10 mouse cellular contexts compared by ENCODE assay signal in the genomic region with DNA sequence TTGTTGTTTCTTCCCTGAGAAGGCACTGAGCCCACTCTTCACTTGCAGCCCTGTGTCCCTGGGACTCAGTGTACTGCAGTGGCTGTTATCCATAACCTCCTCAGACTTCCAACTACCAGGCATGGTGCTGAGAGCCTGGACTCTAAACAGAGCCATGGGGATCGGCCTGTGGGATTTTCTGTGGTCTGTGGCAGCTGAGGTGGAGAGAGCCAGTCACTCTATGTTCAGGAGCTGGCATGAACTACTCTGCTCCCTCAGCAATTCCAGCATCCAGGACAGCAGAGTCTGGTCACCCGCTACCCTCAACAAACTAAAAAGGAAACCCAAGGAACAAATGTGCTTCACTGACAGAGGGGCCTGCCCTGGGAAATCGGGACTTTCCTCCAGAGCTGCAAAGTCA. TPM values are rescaled to one million over a fixed set of nuclear protein-coding genes. Genes with fewer than 3 reads are reported as not detected.
DNase-seq lines count a peak whose midpoint lies in the region; ATAC-seq lines count a peak whose summit lies in the region.
"Had no signal": no experiment of that assay in that cellular context is flagged by ENCODE, and none has a peak within 500 bp of the region (broad histone marks: within the 10 kb centered on the region; RNA-seq: fewer than 3 reads in every experiment).

No protein-coding gene starts in this region.

- H3K9me3 ChIP-seq in kidney, embryonic 16.5 days (ENCODE audit: low read length): no peaks in the 10 kb centered on the region
- H3K9me3 ChIP-seq in embryonic facial prominence, embryonic 10.5 days: no peaks in the 10 kb centered on the region
- H3K9me3 ChIP-seq in limb, embryonic 13.5 days: no peaks in the 10 kb centered on the region

- H3K4me2 ChIP-seq in kidney, embryonic 16.5 days (replicated peaks; ENCODE audit: low read depth, low read length): no peak overlapping the region
- no peak overlapping the region for H3K4me2 ChIP-seq in limb, embryonic 13.5 days (replicated peaks)

- no peak for ATAC-seq in kidney, embryonic 16.5 days (ENCODE audit: low FRiP score, low TSS enrichment)
- ATAC-seq in limb, embryonic 13.5 days (ENCODE audit: low FRiP score, low read depth): no peak

- intact Hi-C loops in heart, postnatal 14 days (cut with DNase I): no loop called here

- WGBS in kidney, embryonic 16.5 days: 68% methylated on average over 3 of the region's 3 CpGs
- 77% methylated on average over 3 of the region's 3 CpGs for WGBS in embryonic facial prominence, embryonic 10.5 days
- WGBS in limb, embryonic 13.5 days: 62% methylated on average over 3 of the region's 3 CpGs

- no peak overlapping the region; the same call in 1 of the 2 replicates for H3K9ac ChIP-seq in kidney, embryonic 16.5 days (replicated peaks; ENCODE audit: low read length)
- H3K9ac ChIP-seq in limb, embryonic 13.5 days: no peak overlapping the region

- H3K27ac ChIP-seq in kidney, embryonic 16.5 days (ENCODE audit: low read length): peak overlapping the region; percentile 87
- H3K27ac ChIP-seq in embryonic facial prominence, embryonic 10.5 days (replicated peaks): peak overlapping the region; percentile 85
- H3K27ac ChIP-seq in limb, embryonic 13.5 days: peak overlapping the region; percentile 72; the same call in 1 of the 2 replicates

- H3K4me3 ChIP-seq in kidney, embryonic 16.5 days (ENCODE audit: low read length): no peak overlapping the region
- H3K4me3 ChIP-seq in embryonic facial prominence, embryonic 10.5 days: no peak overlapping the region
- no peak overlapping the region for H3K4me3 ChIP-seq in limb, embryonic 13.5 days

- DNase-seq in heart, adult 11 months: peak; percentile 92
- DNase-seq in heart, postnatal 14 days: no peak
- no peak for DNase-seq in kidney, postnatal 4 days
- DNase-seq in embryonic facial prominence, embryonic 10.5 days (ENCODE audit: low spot score): peak; percentile 6
- no peak for DNase-seq in frontal cortex, postnatal 10 days (ENCODE audit: low spot score in 2 of 2)
- no peak for DNase-seq in adrenal gland, postnatal 4 days (ENCODE audit: low spot score in 2 of 2)
- DNase-seq: cerebellum, postnatal 10 days; left cerebral cortex, postnatal 4 days had no signal

- H3K36me3 ChIP-seq in kidney, embryonic 16.5 days (ENCODE audit: insufficient read depth, low read length): no peaks in the 10 kb centered on the region
- peaks cover 17% of the 10 kb centered on the region; the same call in 1 of the 2 replicates for H3K36me3 ChIP-seq in embryonic facial prominence, embryonic 10.5 days (replicated peaks)
- H3K36me3 ChIP-seq in limb, embryonic 13.5 days: peaks cover 19% of the 10 kb centered on the region

- H3K4me1 ChIP-seq in kidney, embryonic 16.5 days (ENCODE audit: insufficient read depth, low read length): peaks cover 44% of the 10 kb centered on the region
- H3K4me1 ChIP-seq in embryonic facial prominence, embryonic 10.5 days: peaks cover 48% of the 10 kb centered on the region
- H3K4me1 ChIP-seq in limb, embryonic 13.5 days: peaks cover 52% of the 10 kb centered on the region

- H3K27me3 ChIP-seq in kidney, embryonic 16.5 days (ENCODE audit: insufficient read depth, low read length): no peaks in the 10 kb centered on the region
- H3K27me3 ChIP-seq in embryonic facial prominence, embryonic 10.5 days (replicated peaks; ENCODE audit: low read depth, poor library complexity, severe bottlenecking): no peaks in the 10 kb centered on the region
- H3K27me3 ChIP-seq in limb, embryonic 13.5 days: no peaks in the 10 kb centered on the region

RNA-seq across cellular contexts. Expression of a gene that starts 20.8 kb away (rescaled TPM):
- total RNA-seq in heart, postnatal 14 days (2021): 10 to 100 TPM; 25.5 to 33.6 TPM
- polyA plus RNA-seq in kidney, embryonic 16.5 days (2015; fragmentation: Nextera tagmentation; extraction: Ambion mirVana): 9.0 and 9.4 TPM in 2 replicates
- polyA plus RNA-seq in embryonic facial prominence, embryonic 10.5 days (2016; fragmentation: Nextera tagmentation; extraction: Ambion mirVana): 3.8 and 4.4 TPM in 2 replicates
- polyA plus RNA-seq in limb, embryonic 13.5 days (2015; fragmentation: Nextera tagmentation; extraction: Ambion mirVana): 8.8 and 10.2 TPM in 2 replicates
- total RNA-seq in adrenal gland, postnatal 4 days (2021): 10 to 100 TPM; 18.0 to 19.8 TPM

RNA-seq across cellular contexts. Expression of a gene that starts 43.1 kb away (rescaled TPM):
- total RNA-seq in heart, postnatal 14 days (2021): 10 to 100 TPM; 79.1 to 91.9 TPM
- polyA plus RNA-seq in kidney, embryonic 16.5 days (2015; fragmentation: Nextera tagmentation; extraction: Ambion mirVana): 95.7 and 96.1 TPM in 2 replicates
- polyA plus RNA-seq in embryonic facial prominence, embryonic 10.5 days (2016; fragmentation: Nextera tagmentation; extraction: Ambion mirVana): 88.7 and 88.8 TPM in 2 replicates
- 83.6 and 86.4 TPM in 2 replicates for polyA plus RNA-seq in limb, embryonic 13.5 days (2015; fragmentation: Nextera tagmentation; extraction: Ambion mirVana)
- 100 to 1,000 TPM; 171 to 173 TPM for total RNA-seq in adrenal gland, postnatal 4 days (2021)

Comparison
In these comparisons a context has a peak if more than half of its experiments do, and no peak if none do; other contexts are left out.
1. DNase-seq: peak in heart, adult 11 months (single experiment) and embryonic facial prominence, embryonic 10.5 days (single experiment); none in heart, postnatal 14 days (0 of 2), kidney, postnatal 4 days (0 of 2), frontal cortex, postnatal 10 days (0 of 2) and adrenal gland, postnatal 4 days (0 of 2).
2. Peak in every context shown above with its lines, with median percentiles within 50 percentile points of each other: H3K27ac ChIP-seq.